Mouse (Mus musculus): Measurements from ENCODE around the gene Map3k4.

The Map3k4 gene

GRCm38 (mm10) chr17:12224145-12224544 is 94.5 kb downstream of the Map3k4 start:
- DNase-seq (ENCODE audit: low spot score): no peak

GRCm38 (mm10) chr17:12223682-12224081 is 94.9 kb downstream of the Map3k4 start:
- DNase-seq (ENCODE audit: low spot score): no peak

DNA sequence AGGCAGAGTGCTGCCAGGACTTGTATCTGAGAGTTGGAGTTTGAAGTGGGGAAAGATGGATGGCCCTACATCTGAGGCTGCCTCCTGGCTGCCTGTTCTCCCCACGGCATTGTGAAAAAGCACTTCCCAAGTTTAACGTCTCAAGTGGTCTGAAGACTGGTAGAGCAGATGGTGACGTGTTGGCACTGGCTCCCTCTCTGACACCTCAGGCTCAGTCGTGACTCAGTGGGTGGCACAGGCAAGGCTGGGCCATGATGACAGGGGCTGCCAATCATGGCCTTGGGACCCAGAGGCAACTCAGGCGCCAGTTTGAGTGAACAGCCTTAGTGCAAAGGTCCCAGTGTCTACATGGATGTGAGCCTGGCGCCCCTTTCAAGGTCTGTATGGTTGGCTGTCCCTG is 96.7 kb downstream of the Map3k4 start:
- no peak for DNase-seq (ENCODE audit: low spot score)

DNA sequence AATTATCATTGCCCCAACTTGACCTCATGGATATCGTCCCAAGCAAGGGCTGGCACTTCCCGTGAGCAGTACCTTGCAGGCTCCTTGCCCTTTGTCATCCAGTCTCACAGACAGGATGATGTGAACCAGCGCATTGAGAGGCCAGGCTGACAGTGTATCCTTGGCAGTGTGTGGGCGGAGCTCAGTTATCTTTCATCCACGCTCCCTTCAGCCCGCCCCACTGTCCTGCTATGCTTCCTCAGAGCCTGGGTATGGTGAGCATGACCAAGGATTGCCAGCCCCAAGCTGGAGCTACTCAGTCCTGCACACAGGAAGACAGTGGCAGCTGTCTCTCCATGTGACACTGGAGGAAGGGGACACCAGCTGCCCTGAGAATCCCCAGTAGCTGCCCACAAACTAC is 102.4 kb downstream of the Map3k4 start:
- DNase-seq (ENCODE audit: low spot score): peak; percentile 32

GRCm38 (mm10) chr17:12213430-12213829 is 105.2 kb downstream of the Map3k4 start:
- no peak for DNase-seq (ENCODE audit: low spot score)

- DNase-seq (ENCODE audit: low spot score): no peak
These were observed 106.3 kb downstream of the Map3k4 start for GRCm38 (mm10) chr17:12212341-12212740.

DNA sequence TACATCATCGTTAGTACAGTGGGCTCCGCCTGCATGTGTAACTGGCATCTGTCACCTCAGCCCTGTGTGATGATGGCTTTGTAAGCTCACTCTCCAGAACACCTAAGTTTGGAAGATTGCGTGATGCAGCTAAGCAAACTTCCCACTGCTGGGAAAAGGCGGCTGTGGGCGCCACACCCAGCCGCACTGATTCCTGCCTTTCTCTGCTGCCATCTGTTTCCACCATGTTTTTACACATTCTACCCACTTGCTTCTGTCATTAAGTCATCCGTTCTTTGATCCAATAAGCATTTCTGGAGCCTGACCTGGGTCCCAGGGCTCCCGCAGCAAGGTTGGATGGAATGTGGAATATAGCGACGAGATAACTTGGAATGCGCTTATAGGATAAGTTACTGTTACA is 106.7 kb downstream of the Map3k4 start:
- no peak for DNase-seq (ENCODE audit: low spot score)

- peak; percentile 82 for DNase-seq (ENCODE audit: low spot score)
These were observed 108.0 kb downstream of the Map3k4 start for GRCm38 (mm10) chr17:12210544-12211132.

- no peak for DNase-seq (ENCODE audit: low spot score)
These were observed 109.1 kb downstream of the Map3k4 start for GRCm38 (mm10) chr17:12209481-12209880.

DNA sequence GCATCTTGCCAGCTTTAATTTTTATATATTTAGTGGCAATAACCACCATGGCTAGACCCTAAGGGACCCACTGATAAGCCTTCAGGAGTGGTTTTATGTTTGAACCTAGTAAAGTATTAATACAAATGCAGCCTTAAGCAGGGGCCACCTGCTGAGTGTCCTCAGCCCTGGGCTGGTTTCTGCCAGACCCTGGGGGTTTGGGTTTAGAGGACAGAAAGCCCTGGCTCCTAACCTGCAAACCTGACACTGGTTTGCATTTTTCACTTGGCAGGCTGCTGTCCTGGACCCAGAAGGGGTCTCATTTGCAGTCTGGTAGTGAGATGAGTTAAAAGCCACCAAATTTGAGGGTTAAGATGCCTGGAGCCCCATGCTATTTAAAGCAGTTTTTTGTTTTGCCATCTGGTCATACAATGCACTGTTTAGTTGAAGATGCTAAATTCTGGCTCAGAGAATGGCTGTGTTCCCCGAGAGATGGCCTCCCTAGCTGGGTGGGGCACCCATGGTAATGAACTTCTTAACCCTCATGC is 111.5 kb downstream of the Map3k4 start:
- DNase-seq (ENCODE audit: low spot score): no peak

DNA sequence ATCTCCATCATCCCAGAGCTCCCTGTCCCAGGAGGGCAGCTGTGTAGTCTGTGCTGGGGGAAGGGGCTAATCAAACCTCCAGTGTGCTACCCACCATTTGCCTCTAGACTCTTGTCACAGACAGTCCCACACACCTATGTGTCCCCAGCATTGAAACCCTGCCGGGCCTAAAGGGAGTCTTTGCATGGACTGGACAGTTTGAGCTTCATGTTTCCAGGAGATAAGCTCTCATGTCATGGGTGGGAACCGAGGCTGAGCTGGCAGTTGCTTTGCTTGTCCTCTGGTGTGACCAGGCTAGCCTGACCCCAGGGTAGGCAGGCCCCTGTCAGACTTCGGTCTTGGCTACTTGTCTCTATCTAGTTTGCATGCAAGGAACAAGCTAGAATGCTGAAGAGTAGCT is 112.3 kb downstream of the Map3k4 start:
- no peak for DNase-seq (ENCODE audit: low spot score)

GRCm38 (mm10) chr17:12205694-12206075 is 112.9 kb downstream of the Map3k4 start:
- no peak for DNase-seq (ENCODE audit: low spot score)

- peak; percentile 16 for DNase-seq (ENCODE audit: low spot score)
These were observed 113.4 kb downstream of the Map3k4 start for GRCm38 (mm10) chr17:12205015-12205693.

DNA sequence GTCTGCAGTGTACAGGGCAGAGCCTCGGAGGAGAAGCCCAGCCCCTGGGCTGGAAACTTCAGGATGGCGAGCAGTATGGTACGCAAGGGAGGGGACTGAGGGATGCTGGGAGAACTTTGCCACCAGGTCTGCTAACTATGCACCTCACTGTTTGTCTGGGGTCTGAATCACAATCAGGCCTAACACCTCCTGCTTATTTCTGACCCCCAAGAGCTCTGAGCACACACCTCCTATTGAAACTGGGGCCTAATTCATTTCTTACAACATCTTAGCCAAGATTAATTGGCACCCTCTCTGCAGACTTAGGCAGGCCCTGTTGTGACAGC is 113.9 kb downstream of the Map3k4 start:
- DNase-seq (ENCODE audit: low spot score): no peak

DNA sequence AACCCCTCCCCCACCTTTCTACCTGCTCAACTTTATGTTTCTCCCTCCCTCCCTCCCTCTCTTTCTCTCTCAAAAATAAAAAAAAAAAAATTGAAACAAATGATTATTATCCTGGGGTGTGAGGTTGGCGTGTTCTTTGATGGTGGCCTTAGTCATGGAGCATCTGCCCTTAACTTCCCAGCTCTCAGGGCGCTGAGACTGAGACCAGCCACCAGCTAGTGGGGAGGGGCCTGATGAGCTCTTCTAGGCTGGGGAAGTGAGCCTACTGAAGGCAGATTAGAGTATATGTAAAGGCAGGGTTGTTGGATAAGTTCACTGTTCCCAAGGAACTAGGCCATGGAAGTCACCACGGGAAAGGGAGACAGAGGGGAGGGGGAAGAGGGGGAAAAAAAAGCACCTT is 114.3 kb downstream of the Map3k4 start:
- no peak for DNase-seq (ENCODE audit: low spot score)

GRCm38 (mm10) chr17:12203414-12203897 is 115.1 kb downstream of the Map3k4 start:
- DNase-seq (ENCODE audit: low spot score): peak; percentile 71

DNA sequence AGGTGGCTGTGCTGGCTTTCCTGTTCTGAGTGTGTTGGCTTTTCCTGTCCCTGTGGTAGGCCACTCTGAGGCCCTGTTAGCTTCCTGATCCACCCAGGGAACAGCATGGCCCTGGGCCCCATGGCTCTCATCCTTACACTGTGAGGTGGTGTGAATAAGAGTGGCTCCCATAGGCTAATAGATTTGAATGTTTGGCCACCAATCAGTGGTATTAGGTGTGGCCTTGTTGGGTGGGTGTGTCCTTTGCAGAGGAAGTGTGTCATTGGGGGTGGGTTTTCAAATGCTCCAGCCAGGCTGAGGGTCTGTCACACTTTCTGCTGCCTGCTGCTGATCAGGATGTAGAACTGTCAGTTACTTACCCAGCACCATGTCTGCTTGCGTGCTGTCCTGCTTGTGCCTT is 117.5 kb downstream of the Map3k4 start:
- no peak for DNase-seq (ENCODE audit: low spot score)

- DNase-seq (ENCODE audit: low spot score): peak; percentile 19
These were observed 118.7 kb downstream of the Map3k4 start for GRCm38 (mm10) chr17:12199933-12200332.

DNA sequence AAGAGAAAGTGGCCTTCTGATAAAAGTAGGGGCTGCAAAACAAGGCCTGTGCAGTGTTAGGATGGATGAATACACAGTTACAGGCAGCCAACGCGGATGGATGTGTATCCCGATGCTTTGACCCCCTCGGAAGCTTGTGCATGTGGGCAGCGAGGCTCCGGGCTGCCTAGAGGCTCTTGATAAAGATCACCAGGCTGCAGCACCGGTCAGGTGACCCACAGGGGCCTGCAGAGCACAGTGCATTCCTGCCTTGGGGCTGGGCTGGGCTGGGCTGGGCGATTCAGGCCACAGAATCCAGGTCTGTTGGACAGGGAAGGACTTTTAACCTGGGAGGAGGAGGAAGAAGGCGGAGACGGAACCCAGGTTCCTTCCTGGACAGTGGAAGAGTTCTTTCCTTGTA is 123.0 kb downstream of the Map3k4 start:
- DNase-seq (ENCODE audit: low spot score): peak; percentile 76

DNA sequence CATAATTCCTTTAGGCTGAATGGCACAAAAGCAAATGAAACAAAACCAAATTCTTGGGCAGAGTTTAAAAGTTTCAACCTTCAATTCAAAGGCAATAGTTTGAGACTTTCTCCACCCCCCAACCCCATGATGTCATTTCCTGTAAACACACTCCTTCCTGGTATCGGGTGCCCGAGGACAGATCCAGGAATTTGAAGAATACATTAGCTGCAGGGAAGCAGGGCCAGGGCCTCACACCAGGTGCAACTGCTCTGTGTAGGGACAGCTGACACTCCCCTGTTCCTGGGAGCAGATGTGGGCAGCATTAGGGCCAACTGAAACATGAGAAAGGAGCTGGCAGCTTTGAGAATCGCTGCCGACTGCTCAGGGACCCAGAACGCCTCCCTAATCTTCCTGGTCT is 123.5 kb downstream of the Map3k4 start:
- peak; percentile 60 for DNase-seq (ENCODE audit: low spot score)

- peak; percentile 81 for DNase-seq (ENCODE audit: low spot score)
These were observed 130.8 kb downstream of the Map3k4 start for GRCm38 (mm10) chr17:12187782-12188181.

DNA sequence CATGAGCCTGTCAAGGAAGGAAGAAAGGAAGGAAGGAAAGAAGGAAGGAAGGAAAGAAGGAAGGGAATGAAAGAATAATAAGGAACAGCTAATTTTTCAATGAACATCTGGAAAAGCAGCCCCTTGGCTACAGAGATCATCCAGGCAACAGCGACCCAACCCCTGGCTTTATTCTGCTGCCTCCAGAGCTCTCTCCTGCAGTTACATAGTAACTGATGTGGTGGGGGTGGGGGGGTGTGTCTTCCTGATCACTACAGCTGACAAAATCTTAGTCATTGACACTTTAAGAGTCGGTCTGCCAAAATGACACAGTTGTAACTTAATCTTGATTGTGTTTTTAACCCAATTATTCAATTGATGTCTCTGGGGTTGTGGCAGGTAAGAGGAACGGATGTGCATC is 132.3 kb downstream of the Map3k4 start:
- DNase-seq (ENCODE audit: low spot score): no peak

DNA sequence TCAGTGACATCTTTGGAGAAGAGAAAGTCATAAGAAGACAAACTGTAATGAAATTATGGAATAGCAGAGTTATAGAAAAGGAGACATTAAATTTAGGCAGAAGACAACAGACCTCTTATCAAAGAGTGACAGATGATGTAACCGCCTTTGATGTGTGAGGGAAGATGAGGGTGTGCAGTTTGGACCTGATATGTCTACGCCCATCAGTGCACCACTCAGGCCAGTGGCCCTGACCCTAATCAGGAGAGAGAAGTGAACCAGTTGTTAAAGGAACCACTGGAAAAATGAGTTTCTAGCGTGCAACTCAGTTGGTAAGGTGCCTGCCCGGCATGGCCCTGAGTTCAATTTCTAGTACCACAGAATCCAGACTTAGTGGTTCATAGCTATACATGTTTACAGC is 132.7 kb downstream of the Map3k4 start:
- no peak for DNase-seq (ENCODE audit: low spot score)

- no peak for DNase-seq (ENCODE audit: low spot score)
These were observed 134.3 kb downstream of the Map3k4 start for GRCm38 (mm10) chr17:12184283-12184682.

All from MN1 (cell line).